Mouse (Mus musculus) ovary, postnatal 14 days (tissue): Measurements from ENCODE around the gene Lnpep.
"Not testable (repeated sequence)": the region's sequence is repeated elsewhere in the genome, so short reads cannot be mapped to it uniquely, and the experiment has no call there.

Experiments used
- DNase-seq: peaks from one replicate; pipeline ENCODE4 v3.0.0; 2022; ENCODE audit warnings: low spot score

Lnpep gene

DNA sequence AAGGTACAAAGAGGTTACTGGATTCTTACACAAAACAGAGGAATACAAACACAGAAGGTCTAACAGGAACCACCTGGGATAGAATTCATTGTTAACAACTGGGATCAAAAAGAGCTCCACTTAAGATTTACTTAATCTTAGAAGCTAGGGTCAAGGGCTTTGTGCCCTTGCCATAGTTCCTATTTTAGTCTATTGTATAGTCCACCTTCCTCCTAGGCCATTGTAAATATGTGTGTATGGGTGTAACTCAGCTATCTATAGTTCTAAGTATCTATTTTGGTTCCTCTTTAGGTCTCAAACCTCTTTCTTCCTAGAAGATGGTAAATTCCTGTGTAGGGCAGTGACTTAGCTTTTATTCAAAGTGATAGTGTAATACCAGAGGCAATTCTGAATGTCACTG, 128.6 kb downstream of the Lnpep start:
- not testable (repeated sequence) for DNase-seq

DNA sequence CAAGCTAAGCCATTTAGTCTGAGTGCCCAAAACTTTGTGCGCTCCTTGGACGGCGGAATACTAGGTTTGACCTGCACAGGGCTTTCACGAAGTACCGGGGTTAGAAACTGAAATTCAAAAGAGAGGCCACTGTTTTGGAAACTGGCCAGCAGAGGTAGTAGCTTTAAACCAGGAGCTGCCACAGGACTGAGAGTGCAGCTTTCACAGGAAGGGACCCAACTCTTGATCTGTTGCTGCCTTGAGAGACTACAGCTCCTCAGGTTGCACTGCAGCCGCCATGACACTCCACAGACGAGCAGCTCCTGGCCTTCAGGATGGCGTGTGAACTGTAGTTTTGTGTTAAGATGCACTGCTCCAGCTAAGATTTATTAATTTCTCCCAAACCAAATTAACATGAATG, 132.7 kb downstream of the Lnpep start:
- DNase-seq: no peak

DNA sequence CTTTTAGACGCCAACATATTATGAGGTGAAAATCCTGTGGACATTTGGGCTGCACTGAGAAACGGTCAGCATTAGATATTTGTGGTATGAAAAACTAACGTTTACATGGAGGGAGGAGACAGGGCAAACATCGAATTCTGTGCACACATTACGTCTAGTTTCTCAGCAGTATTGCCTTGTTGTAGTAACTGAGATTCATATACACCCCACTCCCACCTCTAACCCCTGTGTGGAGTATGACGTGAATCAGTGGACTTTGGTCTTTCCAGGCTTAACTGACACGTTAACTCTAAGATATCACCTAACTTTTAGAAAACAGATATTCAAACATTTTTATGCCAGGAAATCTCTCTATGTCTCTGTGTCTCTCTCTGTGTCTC, 133.2 kb downstream of the Lnpep start:
- DNase-seq: no peak

DNA sequence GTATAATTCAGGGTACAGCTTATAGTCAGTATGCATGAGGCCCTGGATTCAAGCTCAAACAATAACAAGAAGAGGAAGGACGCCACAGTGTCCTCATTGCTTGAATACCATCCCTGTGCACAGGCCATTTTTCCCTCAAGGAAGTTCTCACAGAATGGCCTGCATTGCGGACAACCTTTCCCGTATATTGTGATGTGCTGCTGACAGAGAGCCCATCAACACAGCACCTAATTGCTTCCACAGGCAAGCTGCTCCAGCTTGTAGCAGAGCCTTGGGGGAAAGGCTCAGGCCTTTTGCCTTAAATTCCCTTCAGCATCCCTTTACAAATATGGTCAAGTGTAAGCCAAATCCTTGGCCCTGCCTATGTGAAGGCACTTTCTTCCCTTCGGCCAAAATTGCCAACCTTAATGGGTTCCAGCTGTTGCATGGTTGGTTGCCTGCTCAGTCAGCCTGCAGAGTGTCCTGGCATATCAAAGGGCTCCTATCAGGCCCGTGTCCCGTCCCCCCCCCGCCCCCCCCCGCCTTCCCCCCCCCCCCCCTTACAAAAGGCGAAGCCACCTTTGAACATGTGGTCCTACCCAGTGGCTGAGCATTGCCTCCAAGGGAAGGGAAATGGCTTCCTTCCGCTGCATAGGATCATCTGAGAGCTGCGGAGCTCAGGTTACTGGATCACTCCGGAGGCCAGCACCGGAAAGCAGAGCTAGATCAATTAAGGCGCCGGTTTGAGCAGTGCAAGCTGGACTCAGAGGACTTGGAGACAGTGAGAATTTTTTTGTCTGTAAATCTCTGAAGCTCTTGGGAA, 133.8 kb downstream of the Lnpep start:
- DNase-seq: no peak

DNA sequence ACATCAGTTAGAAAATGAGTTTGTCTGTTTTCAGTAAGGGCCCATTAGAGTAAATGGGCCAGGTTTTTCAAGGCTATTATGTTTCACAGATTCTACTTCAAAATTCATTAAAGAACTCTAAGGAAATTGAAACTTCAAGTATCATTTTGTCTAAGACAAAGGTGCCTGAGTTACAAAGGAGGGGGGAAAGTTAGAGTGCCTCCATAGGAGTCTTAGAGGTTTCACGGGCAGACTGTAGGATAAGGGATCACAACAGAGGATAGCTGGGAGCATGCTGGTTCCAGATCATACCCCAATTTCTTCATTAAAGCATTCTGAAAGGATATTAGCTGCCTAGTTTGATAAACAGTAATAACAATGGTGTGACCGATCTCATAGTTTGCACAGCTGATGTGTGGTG, 139.1 kb downstream of the Lnpep start:
- no peak for DNase-seq
